Mouse (Mus musculus) kidney, embryonic 14.5 days (tissue): ENCODE data around the gene Selenoi. TPM values are rescaled to one million over a fixed set of nuclear protein-coding genes. Genes with fewer than 3 reads are reported as not detected.

Experiments
- ATAC-seq: fragments of 200-750 bp; cut with Nextera tagmentation; 2 replicates; pipeline ENCODE4 v1.8.0; 2017; ENCODE audit warnings: moderate number of reproducible peaks, mild to moderate bottlenecking, moderate TSS enrichment, moderate library complexity; ENCODE audit not compliant: low FRiP score, low TSS enrichment
- H3K27ac ChIP-seq: fragments of 300-500 bp; sonication (generic); 2 replicates; pipeline ENCODE4 v1.5.1; 2014; ENCODE audit warnings: low read depth, mild to moderate bottlenecking, low read length, moderate library complexity, mixed read lengths
- H3K27me3 ChIP-seq: fragments of 300-500 bp; sonication (generic); 2 replicates; pipeline ENCODE4 v1.6.1; 2014; ENCODE audit warnings: mild to moderate bottlenecking, low read length; ENCODE audit not compliant: control insufficient read depth, insufficient read depth
- H3K36me3 ChIP-seq: fragments of 300-500 bp; sonication (generic); 2 replicates; pipeline ENCODE4 v1.6.1; 2014; ENCODE audit warnings: low read length, mixed read lengths; ENCODE audit not compliant: control insufficient read depth, insufficient read depth
- H3K4me1 ChIP-seq: fragments of 300-500 bp; sonication (generic); 2 replicates; pipeline ENCODE4 v1.6.1; 2014; ENCODE audit warnings: low read length, mixed read lengths; ENCODE audit not compliant: control insufficient read depth, insufficient read depth
- H3K4me2 ChIP-seq: fragments of 300-500 bp; sonication (generic); replicated peaks from 2 replicates; pipeline ENCODE4 v1.6.1; 2014; ENCODE audit warnings: low read depth, mild to moderate bottlenecking, low read length
- H3K4me3 ChIP-seq: fragments of 300-500 bp; sonication (generic); 2 replicates; pipeline ENCODE4 v1.5.1; 2014; ENCODE audit warnings: mild to moderate bottlenecking, low read length
- H3K9ac ChIP-seq: fragments of 300-500 bp; sonication (generic); 2 replicates; pipeline ENCODE4 v1.6.1; 2014; ENCODE audit warnings: low read depth, mild to moderate bottlenecking, low read length, moderate library complexity
- H3K9me3 ChIP-seq: fragments of 300-500 bp; sonication (generic); 2 replicates; pipeline ENCODE4 v1.6.1; 2016; ENCODE audit warnings: low read length; ENCODE audit not compliant: control insufficient read depth
- WGBS: fragments of 180-500 bp; shearing (Covaris S2); extraction: QIAGEN DNeasy Blood & Tissue Kit; methylation state at CpG from one replicate; pipeline ENCODE4 v1.1.7; 2014; 5-methylcytosine and 5-hydroxymethylcytosine counted together
- polyA plus RNA-seq: library from polyadenylated mRNA; unstranded; fragments of >200 nt; fragmentation: Nextera tagmentation; extraction: Ambion mirVana; gene quantifications from 2 replicates; pipeline ENCODE4 v1.2.1, GENCODE M21; 2014

The Selenoi gene
- polyA plus RNA-seq, 1 experiment from 2014 or later, result 19.1 TPM

DNA sequence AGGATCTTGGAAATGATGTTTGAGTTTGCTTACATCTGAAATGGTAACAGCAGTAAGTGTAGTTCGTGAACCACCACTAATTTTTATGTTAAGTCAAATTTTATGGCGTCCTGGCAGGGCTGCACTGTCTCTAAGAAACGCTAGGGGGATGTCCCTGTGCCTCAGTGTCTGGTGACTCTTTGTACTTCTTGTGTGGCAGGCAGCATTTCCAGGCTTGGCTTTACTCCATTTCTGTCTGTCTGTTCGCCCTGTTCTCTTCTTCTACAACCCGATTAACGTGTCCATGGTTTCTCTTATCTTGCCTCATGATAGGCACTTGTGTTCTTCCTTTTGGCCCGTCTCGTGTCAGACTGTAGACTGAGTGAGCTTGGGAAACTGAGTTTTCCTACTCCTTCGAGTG is 11.4 kb downstream of the Selenoi start:
- 58% methylated on average over 9 of the region's 9 CpGs for WGBS
- no peak for ATAC-seq
- H3K27ac ChIP-seq, result no peak overlapping the region

DNA sequence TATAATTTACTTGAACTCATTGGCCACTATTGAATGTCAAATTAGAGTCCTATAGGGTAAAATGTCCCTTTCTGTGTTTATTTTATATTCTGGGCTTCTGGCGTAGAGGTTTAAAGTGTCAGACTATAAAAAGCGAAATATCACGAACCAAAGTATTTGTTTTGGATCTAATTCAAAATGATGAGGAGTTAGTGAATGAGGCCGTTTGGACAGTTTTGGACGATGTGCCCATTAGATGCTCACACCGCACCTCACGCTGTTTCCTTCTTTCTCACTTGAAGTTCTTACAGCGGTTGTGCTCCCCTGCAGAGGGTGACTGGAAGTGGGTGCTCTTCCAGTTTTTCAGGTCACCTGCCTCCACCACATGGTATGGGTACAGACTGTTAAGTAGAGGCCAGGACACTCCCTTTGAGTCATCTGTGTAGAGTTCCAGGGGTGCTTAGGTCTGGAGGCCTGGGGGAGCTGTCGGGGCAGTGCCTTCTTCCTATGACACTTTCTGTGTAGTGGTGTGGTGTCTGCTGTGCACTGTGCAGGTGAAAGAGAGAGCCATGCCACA is 13.6 kb downstream of the Selenoi start:
- no peak overlapping the region for H3K9ac ChIP-seq
- no peaks in the 10 kb centered on the region for H3K27me3 ChIP-seq
- peaks cover 5% of the 10 kb centered on the region; the same call in 1 of the 2 replicates for H3K36me3 ChIP-seq
- H3K27ac ChIP-seq, result no peak overlapping the region
- 0 out of 2 replicates have a peak, but pooled peaks cover 14% of the 10 kb centered on the region for H3K4me1 ChIP-seq
- ATAC-seq, result no peak
- no peak overlapping the region for H3K4me3 ChIP-seq
- no peak overlapping the region for H3K4me2 ChIP-seq
- 84% methylated on average over 9 of the region's 9 CpGs for WGBS
- H3K9me3 ChIP-seq, result no peaks in the 10 kb centered on the region

More for the DNA sequence above, 11.4 kb downstream of the Selenoi start:
- no peaks in the 10 kb centered on the region; the same call in 1 of the 2 replicates for H3K36me3 ChIP-seq
- 0 out of 2 replicates have a peak, but pooled peaks cover 14% of the 10 kb centered on the region for H3K4me1 ChIP-seq
- H3K9me3 ChIP-seq, result no peaks in the 10 kb centered on the region; the same call in 1 of the 2 replicates
- no peaks in the 10 kb centered on the region for H3K27me3 ChIP-seq
- no peak overlapping the region for H3K4me2 ChIP-seq
- H3K4me3 ChIP-seq, result no peak overlapping the region
- H3K9ac ChIP-seq, result no peak overlapping the region

DNA sequence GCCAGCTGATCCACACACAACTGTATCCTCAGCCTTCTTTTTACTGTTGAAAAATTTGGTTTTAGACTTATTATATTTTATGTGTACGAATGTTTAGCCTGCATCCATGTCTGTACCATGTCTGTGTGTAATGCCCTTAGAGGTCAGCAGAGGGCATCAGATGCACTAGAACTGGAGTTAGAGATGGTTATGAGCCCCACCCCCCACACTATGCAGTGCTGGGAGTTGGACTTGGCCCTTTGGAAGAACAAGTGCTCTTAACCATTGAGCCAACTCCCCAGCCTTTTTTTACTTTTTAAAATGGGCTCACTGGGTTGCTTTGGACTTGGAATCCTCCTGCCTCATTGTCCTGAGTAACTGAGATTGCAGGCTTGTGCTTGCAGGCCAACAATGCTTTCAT is 15.3 kb downstream of the Selenoi start:
- ATAC-seq, result no peak
- no peak overlapping the region for H3K4me2 ChIP-seq
- peaks cover 7% of the 10 kb centered on the region; the same call in 1 of the 2 replicates for H3K36me3 ChIP-seq
- no peak overlapping the region for H3K27ac ChIP-seq
- no peaks in the 10 kb centered on the region for H3K27me3 ChIP-seq
- WGBS, result 91% methylated on average over 1 of the region's 1 CpGs
- H3K9me3 ChIP-seq, result no peaks in the 10 kb centered on the region
- no peak overlapping the region for H3K4me3 ChIP-seq
- H3K4me1 ChIP-seq, result 0 out of 2 replicates have a peak, but pooled peaks cover 9% of the 10 kb centered on the region
- H3K9ac ChIP-seq, result no peak overlapping the region

GRCm38 (mm10) chr5:30255567-30256354 is 23.4 kb downstream of the Selenoi start:
- Histone ChIP-seq H3K4me3 (no peak overlapping the region), H3K4me1 (no peaks in the 10 kb centered on the region), H3K9me3 (no peaks in the 10 kb centered on the region), H3K27ac (no peak overlapping the region), H3K4me2 (no peak overlapping the region), H3K27me3 (no peaks in the 10 kb centered on the region), H3K36me3 (peaks cover 36% of the 10 kb centered on the region), H3K9ac (no peak overlapping the region)
- WGBS, result 86% methylated on average over 12 of the region's 12 CpGs
- ATAC-seq, result no peak

DNA sequence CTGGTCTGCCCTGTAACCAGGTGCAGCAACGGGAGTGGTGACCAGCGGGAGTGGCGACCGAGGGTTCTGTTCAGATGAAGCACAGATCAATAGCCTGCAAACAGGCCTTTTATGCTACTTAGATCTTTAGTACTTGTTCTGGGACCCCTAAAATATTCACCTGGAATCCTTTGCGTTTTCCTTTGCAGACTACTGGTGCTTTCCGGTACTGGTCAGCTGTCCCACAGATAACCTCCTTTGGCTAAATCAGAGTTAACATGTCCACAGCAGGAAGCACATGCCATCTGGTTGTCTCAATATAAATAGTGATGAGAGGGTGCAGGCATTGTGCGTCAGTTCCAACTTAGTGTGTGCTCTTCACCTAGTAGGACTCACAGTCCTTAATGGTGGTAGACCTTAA is 26.4 kb downstream of the Selenoi start:
- Histone ChIP-seq H3K4me1 (no peaks in the 10 kb centered on the region), H3K36me3 (peaks cover 34% of the 10 kb centered on the region), H3K4me2 (no peak overlapping the region), H3K4me3 (no peak overlapping the region), H3K9me3 (no peaks in the 10 kb centered on the region), H3K27me3 (no peaks in the 10 kb centered on the region), H3K27ac (no peak overlapping the region), H3K9ac (no peak overlapping the region)
- 95% methylated on average over 7 of the region's 7 CpGs for WGBS
- ATAC-seq, result no peak

- Histone ChIP-seq H3K4me1 (no peaks in the 10 kb centered on the region), H3K27me3 (no peaks in the 10 kb centered on the region), H3K36me3 (peaks cover 22% of the 10 kb centered on the region), H3K27ac (no peak overlapping the region), H3K4me3 (no peak overlapping the region), H3K4me2 (no peak overlapping the region), H3K9ac (no peak overlapping the region), H3K9me3 (no peaks in the 10 kb centered on the region)
- WGBS, result 74% methylated on average over 11 of the region's 11 CpGs
- no peak for ATAC-seq
Measured at GRCm38 (mm10) chr5:30270571-30271190, 38.3 kb downstream of the Selenoi start.

DNA sequence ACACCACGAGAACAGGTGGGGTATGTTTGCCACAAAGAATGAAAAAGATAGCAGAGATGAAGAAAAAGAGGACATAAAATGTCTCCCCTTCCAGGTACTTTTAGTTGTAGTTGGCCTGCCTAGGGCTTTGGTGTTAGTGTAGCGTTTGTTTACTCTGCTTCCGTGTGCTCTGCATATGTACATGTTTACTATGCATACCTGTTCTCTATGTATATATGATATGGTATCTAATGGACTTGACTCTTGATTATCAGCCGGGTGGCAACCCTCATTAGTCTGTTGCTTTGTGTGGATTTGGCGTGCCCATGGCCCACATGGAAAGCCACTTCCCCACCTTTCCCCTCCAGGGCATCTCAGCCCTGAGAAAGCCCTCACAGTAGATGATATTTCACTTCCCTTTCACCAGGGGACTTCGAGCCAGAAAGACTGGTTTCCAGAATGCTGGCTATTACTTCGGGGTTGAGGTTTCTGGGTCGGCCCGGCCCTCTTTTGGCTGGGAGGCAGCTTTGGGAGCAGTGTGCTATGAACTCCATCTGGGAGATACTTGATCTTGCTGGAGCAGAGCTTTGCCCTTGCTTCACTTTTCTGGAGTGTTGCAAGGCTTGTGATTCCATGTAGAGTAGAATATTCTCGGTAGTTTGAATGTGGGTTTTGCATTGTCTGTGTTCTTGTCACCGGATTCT is 39.4 kb downstream of the Selenoi start:
- Histone ChIP-seq H3K4me3 (no peak overlapping the region), H3K4me2 (no peak overlapping the region), H3K36me3 (peaks cover 11% of the 10 kb centered on the region), H3K27me3 (no peaks in the 10 kb centered on the region), H3K27ac (no peak overlapping the region), H3K9ac (no peak overlapping the region), H3K4me1 (no peaks in the 10 kb centered on the region), H3K9me3 (no peaks in the 10 kb centered on the region)
- no peak for ATAC-seq
- WGBS, result 84% methylated on average over 11 of the region's 11 CpGs

DNA sequence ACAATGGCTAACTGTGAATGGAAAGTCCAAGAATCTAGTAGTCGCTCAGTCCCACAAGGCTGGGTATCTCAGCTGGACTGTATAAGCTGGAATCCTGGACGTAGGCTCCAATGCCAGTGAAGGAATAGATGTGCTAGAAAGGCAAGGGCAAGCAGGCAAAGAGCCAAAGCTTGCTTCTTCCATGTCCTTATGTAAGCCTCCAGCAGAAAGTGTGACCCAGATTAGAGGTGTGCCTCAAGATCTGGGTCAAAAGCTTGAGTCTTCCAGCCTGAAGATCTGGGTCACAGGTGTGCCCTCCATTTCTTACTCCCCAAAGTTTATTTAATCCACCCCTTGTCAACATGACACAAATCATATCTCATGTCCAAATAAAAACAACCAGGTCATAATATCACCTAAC is 44.0 kb downstream of the Selenoi start:
- Histone ChIP-seq H3K27ac (no peak overlapping the region), H3K9ac (no peak overlapping the region), H3K4me3 (no peak overlapping the region), H3K9me3 (no peaks in the 10 kb centered on the region), H3K4me1 (no peaks in the 10 kb centered on the region), H3K36me3 (no peaks in the 10 kb centered on the region), H3K27me3 (no peaks in the 10 kb centered on the region), H3K4me2 (no peak overlapping the region)
- 91% methylated on average over 2 of the region's 2 CpGs for WGBS
- ATAC-seq, result no peak
